Mouse (Mus musculus): ENCODE results near the gene Atp7a.
A peak's percentile ranks its signal among the peaks of the same experiment; 100 is the strongest.
"Not testable (repeated sequence)": the region's sequence is repeated elsewhere in the genome, so short reads cannot be mapped to it uniquely, and the experiment has no call there.

The Atp7a gene

GRCm38 (mm10) chrX:106026418-106027342 is at the start of gene Atp7a:
Gene Atp7a (plus strand): TSS chrX:106027276.
- DNase-seq (ENCODE audit: low read depth in 2 of 2, low spot score in 2 of 2): peak; percentile 86 to 87

- DNase-seq (ENCODE audit: low read depth in 2 of 2, low spot score in 2 of 2): no peak
These were observed 25.5 kb upstream of the Atp7a start for GRCm38 (mm10) chrX:106001605-106002004.

- DNase-seq (ENCODE audit: low read depth in 2 of 2, low spot score in 2 of 2): no peak
These were observed 16.3 kb upstream of the Atp7a start for GRCm38 (mm10) chrX:106010762-106011161.

GRCm38 (mm10) chrX:106011465-106012159 is 15.5 kb upstream of the Atp7a start, which contains the start of gene Magt1:
Gene Magt1 (minus strand): TSS chrX:106011906.
- DNase-seq (ENCODE audit: low read depth in 2 of 2, low spot score in 2 of 2): peak; percentile 65 to 67

GRCm38 (mm10) chrX:106012559-106012958 is 14.5 kb upstream of the Atp7a start:
- no peak for DNase-seq (ENCODE audit: low read depth in 2 of 2, low spot score in 2 of 2)

- peak; percentile 17 to 38 for DNase-seq (ENCODE audit: low read depth in 2 of 2, low spot score in 2 of 2)
These were observed 13.9 kb upstream of the Atp7a start for GRCm38 (mm10) chrX:106013217-106013616.

GRCm38 (mm10) chrX:106014741-106015377 is 12.2 kb upstream of the Atp7a start:
- not testable (repeated sequence) for DNase-seq (ENCODE audit: low read depth in 2 of 2, low spot score in 2 of 2)

GRCm38 (mm10) chrX:106015571-106016322 is 11.3 kb upstream of the Atp7a start, which contains the start of gene Cox7b:
Gene Cox7b (plus strand): TSS chrX:106015700.
- DNase-seq (ENCODE audit: low read depth in 2 of 2, low spot score in 2 of 2): peak; percentile 60 to 75

- no peak for DNase-seq (ENCODE audit: low read depth in 2 of 2, low spot score in 2 of 2)
These were observed 10.0 kb upstream of the Atp7a start for GRCm38 (mm10) chrX:106017102-106017501.

- no peak for DNase-seq (ENCODE audit: low read depth in 2 of 2, low spot score in 2 of 2)
These were observed 9.6 kb upstream of the Atp7a start for GRCm38 (mm10) chrX:106017516-106017915.

- no peak for DNase-seq (ENCODE audit: low read depth in 2 of 2, low spot score in 2 of 2)
These were observed 233 bp downstream of the Atp7a start for GRCm38 (mm10) chrX:106027343-106027674.

- no peak for DNase-seq (ENCODE audit: low read depth in 2 of 2, low spot score in 2 of 2)
These were observed 3.1 kb downstream of the Atp7a start for GRCm38 (mm10) chrX:106030176-106030575.

GRCm38 (mm10) chrX:106031124-106031523 is 4.0 kb downstream of the Atp7a start:
- no peak for DNase-seq (ENCODE audit: low read depth in 2 of 2, low spot score in 2 of 2)

GRCm38 (mm10) chrX:106035727-106036126 is 8.7 kb downstream of the Atp7a start:
- DNase-seq (ENCODE audit: low read depth in 2 of 2, low spot score in 2 of 2): no peak

- no peak for DNase-seq (ENCODE audit: low read depth in 2 of 2, low spot score in 2 of 2)
These were observed 10.2 kb downstream of the Atp7a start for GRCm38 (mm10) chrX:106037185-106037752.

GRCm38 (mm10) chrX:106043863-106044617 is 17.0 kb downstream of the Atp7a start:
- DNase-seq (ENCODE audit: low read depth in 2 of 2, low spot score in 2 of 2): peak in 1 of 2 experiments; percentile 2

- DNase-seq (ENCODE audit: low read depth in 2 of 2, low spot score in 2 of 2): no peak
These were observed 18.4 kb downstream of the Atp7a start for GRCm38 (mm10) chrX:106045455-106045854.

- no peak for DNase-seq (ENCODE audit: low read depth in 2 of 2, low spot score in 2 of 2)
These were observed 18.9 kb downstream of the Atp7a start for GRCm38 (mm10) chrX:106045928-106046327.

- no peak for DNase-seq (ENCODE audit: low read depth in 2 of 2, low spot score in 2 of 2)
These were observed 21.1 kb downstream of the Atp7a start for GRCm38 (mm10) chrX:106048191-106048590.

GRCm38 (mm10) chrX:106077858-106078257 is 50.8 kb downstream of the Atp7a start:
- not testable (repeated sequence) for DNase-seq (ENCODE audit: low read depth in 2 of 2, low spot score in 2 of 2)
